Mouse (Mus musculus) induced T-regulatory cell, adult 2 months (primary cell): ENCODE measurements around the gene Tcp11l1.

ENCODE experiments used
- DNase-seq: peaks from one replicate; pipeline ENCODE4 v3.0.0-alpha.2; 2012; ENCODE audit warnings: low read depth

The Tcp11l1 gene

DNA sequence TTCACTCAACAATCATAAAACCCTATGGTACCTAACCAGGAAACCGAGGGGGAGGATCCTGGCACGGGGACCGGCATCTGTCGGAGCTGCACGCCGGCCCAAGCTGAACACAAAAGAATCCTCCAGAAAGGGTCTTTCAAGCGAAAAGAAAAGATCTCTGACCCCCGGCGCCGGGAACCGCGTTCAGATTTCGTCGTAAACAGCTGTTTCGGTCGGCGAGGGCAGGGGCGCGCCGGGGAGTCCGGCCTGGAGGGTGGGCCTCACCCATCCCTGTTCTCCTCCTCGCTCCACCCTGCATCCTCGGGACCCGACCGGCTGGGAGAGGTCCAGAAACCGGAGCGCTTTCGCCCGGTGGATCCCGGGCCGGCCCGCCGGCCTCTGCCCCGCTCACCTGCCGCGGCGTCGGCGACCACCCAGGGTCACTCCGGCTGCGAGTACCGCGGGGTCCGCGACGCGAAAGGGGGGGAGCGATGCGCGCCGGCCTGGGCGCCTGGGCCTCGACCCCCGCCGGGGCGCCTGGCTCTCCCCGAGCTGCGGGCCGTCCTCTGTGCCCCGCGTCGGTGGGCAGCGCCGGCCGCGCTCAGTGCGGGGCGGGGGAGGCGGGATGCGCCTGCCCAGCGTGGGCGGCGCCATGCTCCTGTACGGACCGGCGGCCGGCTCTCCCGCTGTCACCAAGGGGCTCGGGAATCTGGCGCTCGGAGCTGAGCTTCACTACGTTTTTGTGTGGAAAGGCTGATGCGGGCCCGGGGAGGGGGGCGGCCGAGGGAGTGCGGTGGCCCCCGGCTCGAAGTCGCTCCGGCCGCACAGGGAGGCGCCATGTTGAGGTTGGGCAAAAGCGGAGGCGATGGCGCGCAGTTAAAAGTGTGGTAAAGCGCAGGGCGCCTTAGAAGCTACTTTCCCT is at the start of gene Tcp11l1:
Tcp11l1 (minus strand) TSS at position 585 of the 901 bp plus-strand sequence.
- peak; percentile 14 for DNase-seq

DNA sequence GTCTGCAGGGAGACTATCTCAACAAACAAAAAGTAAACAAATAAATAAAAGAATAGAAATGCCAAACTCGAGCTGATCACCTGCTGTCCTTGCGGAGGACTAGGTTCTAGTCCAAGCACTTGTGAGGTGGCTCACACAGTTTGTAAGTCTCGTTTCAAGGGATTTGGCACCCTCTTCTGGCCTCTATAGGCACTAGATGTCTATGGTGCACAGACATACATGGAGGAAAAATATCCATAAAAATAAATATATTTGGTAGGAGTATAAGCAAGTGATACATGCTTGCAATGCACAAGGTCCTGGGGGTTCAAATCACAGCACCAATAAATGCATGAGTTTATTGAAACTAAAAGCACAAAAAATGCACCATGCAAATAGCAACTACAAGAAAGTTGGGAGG is 38.6 kb upstream of the Tcp11l1 start:
- peak; percentile 17 for DNase-seq

DNA sequence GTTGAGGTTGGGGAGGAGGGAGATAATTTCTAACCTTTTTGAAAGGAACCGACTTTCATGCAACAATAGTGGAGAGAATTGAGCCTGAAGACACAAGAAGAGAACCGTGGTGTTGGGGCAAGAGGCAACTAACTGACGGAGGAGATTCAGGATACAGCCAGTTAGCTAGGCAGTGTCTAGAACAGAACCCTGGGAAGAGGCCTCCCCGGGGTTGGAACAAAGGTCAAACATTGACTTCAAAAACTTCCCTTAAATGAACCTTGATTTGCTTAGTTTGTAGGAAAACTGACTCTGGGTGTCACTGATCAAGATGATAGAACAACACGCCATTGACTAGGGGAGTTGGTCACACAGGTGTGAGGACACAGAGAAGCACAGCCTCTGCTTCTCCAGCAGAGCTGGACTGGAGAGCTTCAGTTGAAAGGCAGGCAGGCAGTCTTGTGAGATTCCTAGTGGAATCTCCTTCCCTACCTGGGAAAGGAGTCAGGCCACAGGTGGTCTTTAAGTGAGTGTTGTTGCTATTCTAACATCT is 36.7 kb upstream of the Tcp11l1 start:
- no peak for DNase-seq

DNA sequence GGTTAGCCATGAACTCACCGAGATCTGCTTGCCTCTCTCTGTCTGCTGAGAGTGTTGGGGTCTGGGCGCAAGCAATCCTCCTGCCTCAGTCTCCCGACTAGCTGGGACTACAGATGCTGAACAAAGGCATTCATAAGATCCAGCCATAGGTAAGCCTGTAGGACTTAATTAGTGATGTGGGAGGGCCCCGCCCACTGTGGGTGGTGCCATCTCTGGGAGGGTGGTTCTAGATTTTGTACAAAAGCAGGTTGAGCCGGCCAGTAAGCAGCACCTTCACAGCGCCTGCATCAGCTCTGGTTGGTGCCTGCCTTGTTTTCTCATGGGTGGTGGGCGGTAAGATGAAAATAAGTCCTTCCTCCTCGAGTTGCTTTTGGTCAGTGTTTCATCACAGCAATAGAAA is 34.3 kb upstream of the Tcp11l1 start:
- DNase-seq = no peak

DNA sequence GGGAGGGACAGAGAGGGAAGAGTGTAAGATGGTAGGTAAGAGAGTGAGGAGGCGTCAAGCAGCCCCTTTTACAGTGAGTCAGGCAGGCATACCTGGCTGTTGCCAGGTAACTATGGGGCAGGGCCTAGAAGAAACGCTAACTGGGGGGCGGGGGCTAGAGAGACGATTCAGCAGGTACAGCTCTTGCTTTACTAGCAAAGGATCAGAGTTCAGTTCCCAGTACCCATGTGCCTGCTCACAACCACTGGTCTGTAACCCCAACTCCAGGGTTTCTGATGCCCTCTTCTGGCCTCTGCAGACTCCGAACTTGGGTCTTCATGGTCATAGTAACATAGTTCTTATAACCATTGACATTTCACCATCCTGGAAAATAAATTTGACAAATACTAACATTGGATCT is 32.0 kb upstream of the Tcp11l1 start:
- no peak for DNase-seq

DNA sequence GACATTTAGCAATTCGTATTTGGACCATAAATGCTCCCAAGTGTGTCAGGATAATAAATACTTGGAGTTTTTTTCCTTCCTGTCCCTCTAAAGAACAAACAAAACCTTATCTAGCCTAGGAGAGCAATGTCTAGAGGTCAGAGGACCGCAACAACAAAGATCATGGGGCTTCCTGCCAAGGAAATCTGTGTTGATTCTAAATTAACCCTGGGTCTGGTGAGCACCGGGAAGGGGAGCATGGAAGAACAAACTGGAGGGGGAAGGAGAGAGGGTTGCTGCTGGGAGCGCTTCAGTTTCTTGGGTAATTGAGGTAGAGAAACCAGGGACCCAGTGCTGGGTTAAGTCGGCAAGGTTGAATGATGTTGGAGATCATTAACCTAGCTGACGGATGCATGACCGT is 31.2 kb upstream of the Tcp11l1 start:
- DNase-seq = no peak

DNA sequence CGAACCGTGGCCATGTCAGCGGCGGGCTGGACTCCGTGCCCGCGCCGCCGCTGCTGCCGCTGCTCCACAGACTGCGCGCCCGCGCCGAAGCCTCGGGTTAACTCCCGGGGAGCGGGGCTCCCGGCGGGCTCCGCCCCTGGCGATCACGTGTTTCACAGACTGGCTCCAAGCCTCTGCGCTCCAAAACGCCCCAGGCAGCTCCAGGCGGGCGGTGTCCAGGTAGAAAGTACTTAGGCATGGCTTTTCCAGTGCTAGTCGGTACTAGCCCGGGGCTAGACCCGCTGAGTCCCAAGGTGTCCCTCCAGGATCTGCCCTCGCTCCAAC is 30.7 kb upstream of the Tcp11l1 start, which contains the start of gene Depdc7:
Depdc7 (minus strand) TSS at position 138 of the 324 bp plus-strand sequence.
- peak; percentile 35 for DNase-seq

DNA sequence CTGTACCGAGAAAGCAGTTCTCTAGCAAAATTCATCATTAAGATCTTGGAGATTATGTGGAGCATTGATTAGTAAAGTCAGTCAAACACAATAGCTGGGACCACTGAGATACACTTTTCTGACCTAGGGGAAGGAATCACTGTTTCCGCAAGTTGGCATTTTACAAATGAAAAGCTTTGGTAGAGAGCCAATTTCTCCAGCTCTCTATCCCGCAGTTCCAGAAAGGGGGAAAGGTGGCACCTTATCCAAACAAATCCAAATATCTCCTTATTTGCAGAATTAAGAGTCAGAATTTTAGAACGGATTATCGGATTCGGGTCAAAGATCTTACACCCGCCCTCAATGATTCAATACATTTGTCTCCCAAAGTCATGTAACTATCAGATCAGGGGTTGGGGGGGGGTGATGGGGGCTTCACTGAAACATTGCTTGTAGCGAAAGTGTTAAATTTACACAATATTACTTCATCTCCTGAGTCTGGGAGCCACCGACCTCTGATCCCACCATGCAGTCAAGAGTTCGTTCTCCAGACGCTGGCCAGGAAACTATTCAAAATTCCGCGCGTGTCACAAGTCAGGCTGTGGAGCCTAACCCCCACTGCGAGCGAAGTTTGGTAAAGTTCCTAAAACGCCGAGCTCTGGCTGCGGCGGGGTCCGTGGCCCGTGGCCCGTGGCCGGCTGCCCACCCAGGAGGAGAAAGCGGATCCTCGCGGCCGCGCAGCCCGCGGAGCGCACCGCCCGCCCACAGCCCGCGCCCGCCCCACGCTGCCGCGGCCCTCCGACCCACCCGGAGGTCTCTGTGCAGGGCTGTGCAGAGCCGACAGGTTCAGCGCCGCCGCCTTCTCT is 30.1 kb upstream of the Tcp11l1 start:
- DNase-seq = no peak

DNA sequence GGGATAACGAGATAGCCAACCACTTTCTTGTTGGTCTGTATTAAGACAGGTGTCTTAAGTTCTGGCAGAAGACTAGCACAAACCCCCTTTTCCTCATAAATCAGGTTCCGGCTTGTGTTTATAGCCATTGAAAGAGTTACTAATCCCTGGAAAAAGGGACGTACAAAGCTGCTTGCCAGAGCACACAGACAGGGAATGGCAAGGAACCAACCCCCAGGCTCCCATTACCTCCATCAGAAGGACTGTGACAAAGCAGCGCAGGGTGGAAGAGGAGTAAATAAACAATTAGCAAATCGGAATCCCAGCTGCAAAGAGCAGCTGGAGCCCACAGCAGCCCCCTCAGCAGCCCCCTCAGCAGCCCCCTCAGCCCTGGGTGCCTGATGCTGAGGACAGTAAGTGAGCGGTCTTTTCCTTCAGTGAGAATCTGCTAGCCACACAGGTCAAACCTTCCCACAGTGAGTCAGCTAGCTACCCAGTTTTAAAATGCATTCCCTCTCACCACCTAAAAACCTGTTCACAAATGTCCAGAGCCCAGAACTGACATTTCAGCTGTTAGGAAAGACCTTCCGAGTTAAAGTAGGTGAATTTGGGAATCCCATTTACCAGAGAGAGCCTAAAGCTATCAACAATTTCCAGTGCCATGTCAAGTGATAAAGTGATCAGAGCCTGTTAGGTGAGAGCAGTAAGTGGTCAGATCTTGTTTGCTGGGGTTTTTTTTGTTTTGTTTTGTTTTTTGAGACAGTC is 29.2 kb upstream of the Tcp11l1 start:
- no peak for DNase-seq

DNA sequence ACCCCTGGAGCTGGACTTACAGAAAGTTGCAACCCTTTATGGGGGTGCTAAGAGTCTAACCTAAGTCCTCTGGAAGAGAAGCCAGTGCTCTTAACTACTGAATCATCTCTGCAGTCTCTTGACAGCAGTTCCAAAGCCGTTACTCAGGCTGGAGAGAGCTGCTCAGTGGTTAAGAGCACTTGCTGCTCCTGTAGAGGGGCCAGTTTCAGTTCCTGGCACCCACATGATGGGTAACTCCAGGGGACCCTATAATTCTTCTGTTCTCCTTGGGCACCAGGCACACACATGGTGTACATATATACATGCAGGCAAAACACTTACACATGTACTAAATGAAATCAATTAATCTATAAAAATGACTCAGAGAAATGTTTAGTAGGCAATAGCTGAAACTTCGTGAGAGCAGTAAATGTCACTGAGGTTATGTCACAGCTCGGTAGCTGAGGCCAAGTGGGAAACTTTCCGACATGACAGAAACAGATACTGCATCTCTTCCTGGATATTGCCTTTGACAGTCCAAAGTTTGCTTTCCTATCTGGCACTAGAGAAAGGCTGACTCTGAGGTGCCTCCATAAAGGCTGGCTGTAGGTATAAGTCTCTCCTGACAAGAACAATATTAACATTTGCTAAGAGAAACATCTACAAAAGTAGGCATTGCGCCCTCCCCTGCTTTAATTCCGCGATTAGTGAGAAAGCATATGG is 28.4 kb upstream of the Tcp11l1 start:
- DNase-seq = no peak

DNA sequence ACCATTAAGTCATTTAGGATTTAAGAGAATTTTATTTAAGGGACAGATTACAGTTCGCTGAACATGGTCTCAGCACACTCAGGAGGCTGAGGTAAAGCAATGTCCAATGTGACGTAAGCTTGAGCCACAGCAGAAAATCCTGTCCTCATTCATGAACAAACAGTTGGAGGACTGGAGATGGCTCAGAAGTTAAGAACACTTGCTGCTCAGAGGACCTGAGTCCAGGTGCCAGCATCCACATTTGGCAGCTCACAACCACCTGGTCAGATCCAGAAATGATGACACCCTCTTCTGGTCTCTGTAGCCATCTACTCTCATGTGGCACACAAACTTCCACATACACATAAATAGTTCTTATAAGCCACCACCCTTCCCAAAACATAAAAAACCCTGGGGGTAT is 27.7 kb upstream of the Tcp11l1 start:
- no peak for DNase-seq

DNA sequence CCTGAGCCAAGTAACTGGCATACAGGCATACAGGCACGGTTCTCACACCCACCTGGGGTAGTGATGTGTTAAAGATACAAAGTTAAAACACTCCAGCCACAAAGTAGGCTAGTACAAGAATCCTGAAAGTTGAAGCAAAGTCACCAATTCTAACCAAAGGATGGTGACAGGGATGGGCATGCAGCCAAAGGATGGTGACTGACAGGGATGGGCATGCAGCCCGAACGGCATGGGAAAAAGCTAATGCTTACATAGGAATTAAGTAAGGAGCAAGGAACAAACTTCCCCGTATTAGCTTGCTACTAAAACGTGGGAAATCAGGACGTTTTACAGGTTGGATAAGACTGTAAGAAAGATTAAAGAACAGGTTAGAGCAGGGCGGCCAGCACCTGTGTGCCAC is 24.3 kb upstream of the Tcp11l1 start:
- no peak for DNase-seq

DNA sequence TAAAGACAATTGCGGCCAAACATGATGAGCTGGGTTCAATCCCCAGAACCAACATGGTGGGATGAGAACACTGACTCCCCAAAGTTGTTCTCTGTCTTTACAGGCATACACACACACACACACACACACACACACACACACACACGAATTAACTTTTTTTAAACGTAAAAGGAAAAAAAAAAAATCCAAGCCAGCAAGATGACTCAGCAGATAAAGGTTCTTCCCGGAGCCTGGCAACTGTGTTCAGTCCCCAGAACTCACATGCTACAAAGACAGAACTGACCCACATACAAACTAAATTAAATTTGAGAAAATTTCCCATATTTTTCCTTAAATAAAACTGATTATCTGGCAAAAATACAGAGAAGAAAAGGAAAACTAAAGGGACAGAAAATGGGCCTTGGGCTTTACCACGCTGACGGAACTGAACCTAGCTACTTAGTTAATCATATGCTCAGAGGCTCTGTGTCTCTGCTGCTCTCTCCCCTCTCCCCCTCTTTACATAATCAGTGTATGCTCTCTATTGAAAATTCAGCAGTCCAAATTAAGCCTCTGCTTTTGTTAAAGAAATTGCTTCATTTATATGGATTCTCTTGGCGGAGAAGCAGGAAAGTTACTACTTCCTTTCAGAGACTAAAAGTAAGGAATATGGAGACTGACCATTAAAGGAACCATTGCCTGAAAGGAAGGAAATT is 20.7 kb upstream of the Tcp11l1 start:
- DNase-seq = no peak

DNA sequence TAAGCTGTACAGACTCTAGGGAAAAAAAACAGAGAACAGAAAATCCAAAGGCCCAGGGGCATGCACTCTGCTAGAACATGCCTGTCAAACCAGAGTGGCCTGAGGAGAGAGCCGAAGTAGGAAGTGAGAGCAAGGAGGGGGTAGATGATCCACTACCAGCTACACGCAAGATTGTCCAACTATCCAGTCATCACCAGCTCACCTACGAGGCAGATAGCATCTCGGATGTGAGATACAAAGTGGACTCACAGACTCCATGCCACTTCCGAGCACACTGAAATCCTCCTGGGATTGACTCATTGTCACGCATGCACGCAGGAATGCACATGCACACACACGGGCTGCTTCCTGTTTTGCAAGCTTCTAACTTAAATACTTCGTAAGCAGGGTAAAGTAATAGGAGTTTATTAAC is 20.1 kb upstream of the Tcp11l1 start:
- no peak for DNase-seq

DNA sequence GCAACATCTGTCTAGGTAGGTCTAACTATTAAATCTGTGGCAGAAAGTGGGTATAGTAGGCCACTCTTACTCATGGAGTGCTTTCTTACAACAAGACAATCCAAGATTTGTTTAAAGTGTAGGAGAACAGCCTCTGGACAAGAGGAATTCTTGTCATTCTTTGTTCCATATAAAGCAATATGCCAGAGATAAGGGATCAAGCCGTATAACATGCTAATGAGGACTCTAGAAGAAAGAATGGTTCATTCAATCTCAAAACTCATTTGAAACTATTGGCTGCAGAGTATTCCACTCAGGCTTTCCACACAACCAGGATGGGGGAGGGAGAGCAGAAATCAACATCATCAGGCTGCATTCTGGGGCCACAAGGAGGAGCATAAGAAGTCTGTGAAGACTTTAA is 15.4 kb upstream of the Tcp11l1 start:
- no peak for DNase-seq

DNA sequence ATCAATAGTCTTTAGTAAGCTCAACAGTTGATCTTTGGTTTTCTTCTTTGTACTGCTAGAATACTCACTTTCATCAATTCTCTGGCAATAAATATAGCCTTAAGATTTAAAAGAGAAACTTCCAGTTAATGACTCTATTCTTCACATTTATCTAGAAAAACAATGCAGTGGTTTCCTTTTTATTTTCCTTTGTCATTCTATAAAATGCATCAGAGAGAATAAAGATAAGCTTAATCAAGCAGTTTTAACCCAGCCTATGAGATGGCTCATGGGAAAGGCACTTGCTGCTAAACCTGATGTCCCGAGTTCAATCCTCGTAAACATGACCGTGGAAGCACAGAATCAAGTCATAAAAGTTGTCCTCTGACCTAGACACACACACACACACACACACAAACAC is 10.1 kb upstream of the Tcp11l1 start:
- no peak for DNase-seq

DNA sequence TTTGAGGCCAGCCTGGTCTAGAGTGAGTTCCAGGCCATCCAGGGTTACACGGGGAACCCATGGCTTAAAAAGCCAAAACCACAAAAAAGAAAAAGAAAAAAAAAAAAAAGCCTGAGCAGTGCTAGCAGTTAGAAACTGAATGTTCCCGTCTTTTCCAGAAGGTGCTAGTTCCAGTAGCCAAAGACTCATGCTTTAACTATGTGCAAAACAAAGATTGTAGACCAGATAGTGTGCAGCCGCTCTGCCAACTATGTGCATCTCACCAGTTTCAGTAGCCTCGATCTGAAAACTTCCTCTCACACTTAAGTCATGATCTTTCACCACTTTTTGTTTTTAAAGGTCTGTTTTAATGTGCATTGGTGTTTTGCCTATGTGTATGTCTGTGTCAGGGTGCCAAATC is 5.9 kb upstream of the Tcp11l1 start:
- DNase-seq = no peak

DNA sequence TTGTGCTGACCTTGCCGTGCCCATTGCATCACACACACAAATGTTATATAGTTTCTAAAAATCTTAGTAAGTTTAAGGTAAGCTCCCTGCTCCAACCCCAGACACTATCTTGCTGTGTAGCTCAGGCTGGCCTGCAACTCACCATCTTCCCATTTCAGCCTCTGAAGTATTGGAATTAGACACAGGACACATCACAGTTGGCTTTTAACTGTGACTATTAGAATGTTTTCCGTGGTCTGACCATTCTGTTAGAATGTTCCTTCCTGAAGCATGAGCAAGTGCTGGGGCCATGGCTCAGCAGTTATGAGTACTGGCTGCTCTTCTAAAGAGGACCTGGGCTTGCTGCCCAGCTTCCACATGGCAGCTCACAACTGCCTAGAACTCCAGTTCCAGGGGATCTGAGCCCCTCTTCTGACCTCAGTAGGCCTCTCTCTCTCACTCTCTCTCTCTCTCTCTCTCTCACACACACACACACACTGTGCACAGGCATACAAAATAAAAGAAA is 5.3 kb upstream of the Tcp11l1 start:
- no peak for DNase-seq

DNA sequence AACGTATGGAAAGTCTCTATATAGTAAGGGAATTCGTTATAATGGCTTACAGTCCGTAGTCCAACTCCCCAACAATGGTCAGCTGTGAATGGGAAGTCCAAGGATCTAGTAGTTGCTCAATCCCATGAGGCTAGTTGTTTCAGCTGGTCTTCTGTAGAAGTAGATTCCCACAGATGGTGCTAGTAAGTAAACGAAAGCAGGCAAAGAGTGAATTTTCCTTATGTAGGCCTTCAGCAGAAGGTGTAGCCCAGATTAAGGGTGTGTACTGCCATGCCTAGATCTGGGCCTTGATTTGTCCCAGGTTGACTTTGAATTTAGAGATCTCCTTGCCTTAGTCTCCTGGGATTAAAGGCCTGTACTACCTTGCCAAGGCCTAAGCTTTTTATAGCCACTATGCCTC is 4.3 kb upstream of the Tcp11l1 start, which contains the start of gene Pin1rt1:
Pin1rt1 (minus strand) TSS at position 101 of the 400 bp plus-strand sequence.
- no peak for DNase-seq

DNA sequence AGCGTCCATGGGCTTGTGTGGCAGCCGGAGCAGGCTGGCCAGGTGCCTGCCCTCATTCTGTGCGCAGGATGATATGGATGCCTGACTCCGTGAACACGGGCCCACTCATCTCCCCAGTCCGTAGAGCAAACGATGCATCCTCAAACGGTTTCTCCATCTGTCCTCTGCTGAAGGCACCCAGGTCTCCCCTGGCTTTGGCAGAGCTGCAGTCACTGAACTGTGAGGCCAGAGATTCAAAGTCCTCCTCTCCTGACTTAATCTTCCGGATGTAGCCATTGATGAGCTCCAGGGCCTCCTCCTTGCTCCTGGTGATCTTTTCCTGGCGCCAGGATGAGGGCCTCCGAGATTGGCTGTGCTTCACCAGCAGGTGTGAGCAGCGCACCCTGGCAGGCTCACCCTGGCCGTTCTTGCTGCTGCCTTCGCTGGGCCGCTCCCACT is 2.3 kb upstream of the Tcp11l1 start:
- no peak for DNase-seq

DNA sequence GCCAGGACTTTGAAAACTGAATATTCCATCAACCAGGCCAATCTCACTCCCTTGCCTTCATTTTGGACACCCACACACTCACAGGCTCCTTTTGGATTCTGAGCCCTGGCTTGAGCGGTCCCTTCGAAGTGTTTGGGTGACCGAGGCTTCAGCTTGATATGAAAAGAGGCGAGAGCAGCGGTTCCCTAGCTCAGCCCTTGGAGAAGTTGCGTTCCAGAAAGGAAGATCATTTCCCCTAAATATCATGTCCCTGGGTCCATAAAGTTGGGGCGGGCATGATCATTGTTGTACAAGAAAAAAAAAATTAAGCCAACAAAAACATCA is 479 bp upstream of the Tcp11l1 start:
- DNase-seq = no peak
